Mouse (Mus musculus) limb, embryonic 10.5 days (tissue): ENCODE measurements at regions not wholly inside any gene's neighbourhood (a gene's known extent, or its start where the extent isn't known, plus 50 kb on each side); places are given as distances from the start of the nearest gene placed in this dataset.
"Not testable (repeated sequence)": the region's sequence is repeated elsewhere in the genome, so short reads cannot be mapped to it uniquely, and the experiment has no call there.

Source experiments
- DNase-seq: peaks from one replicate; pipeline ENCODE4 v3.0.0-alpha.2; 2017; ENCODE audit warnings: low spot score
- H3K27ac ChIP-seq: fragments of 300-500 bp; sonication (generic); 2 replicates; pipeline ENCODE4 v1.5.1; 2016; ENCODE audit warnings: mild to moderate bottlenecking
- H3K27me3 ChIP-seq: fragments of 300-500 bp; sonication (generic); 2 replicates; pipeline ENCODE4 v1.6.1; 2016; ENCODE audit warnings: low read depth, mild to moderate bottlenecking; ENCODE audit not compliant: poor library complexity, severe bottlenecking
- H3K36me3 ChIP-seq: fragments of 300-500 bp; sonication (generic); 2 replicates; pipeline ENCODE4 v1.6.1; 2016; ENCODE audit warnings: mild to moderate bottlenecking, moderate library complexity
- H3K4me1 ChIP-seq: fragments of 300-500 bp; sonication (generic); 2 replicates; pipeline ENCODE4 v1.6.1; 2016
- H3K4me3 ChIP-seq: fragments of 300-500 bp; sonication (generic); 2 replicates; pipeline ENCODE4 v1.5.1; 2016; ENCODE audit warnings: mild to moderate bottlenecking, moderate library complexity
- H3K9me3 ChIP-seq: fragments of 300-500 bp; sonication (generic); replicated peaks from 2 replicates; pipeline ENCODE4 v1.6.1; 2016; ENCODE audit warnings: mild to moderate bottlenecking
- WGBS: fragments of 180-500 bp; shearing (Covaris S2); methylation state at CpG from one replicate; pipeline ENCODE4 v1.1.7; 2016; 5-methylcytosine and 5-hydroxymethylcytosine counted together

DNA sequence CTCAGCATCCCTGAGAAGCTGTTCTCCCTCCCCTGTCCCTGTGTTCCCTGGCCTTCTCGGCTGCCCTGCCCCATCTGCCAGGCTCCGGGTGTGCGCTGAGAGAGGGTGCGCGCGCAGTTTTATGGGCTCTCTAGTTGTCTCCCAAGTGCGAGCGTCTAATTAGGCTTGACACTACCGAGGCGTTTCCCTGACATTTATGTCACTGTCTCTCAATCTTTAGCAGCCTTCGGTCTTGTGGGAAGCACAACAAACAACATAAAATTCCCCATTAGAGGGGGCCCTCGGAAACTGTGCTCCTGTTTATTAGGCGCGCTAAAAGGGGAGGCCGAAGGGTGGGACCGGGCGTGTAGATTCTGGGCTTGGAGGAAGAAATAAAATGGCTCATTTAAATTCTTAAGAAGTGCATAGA is 227.3 kb downstream of the Bcl11a start:
- H3K4me3 ChIP-seq = peak overlapping the region; percentile 49
- H3K9me3 ChIP-seq = no peaks in the 10 kb centered on the region
- H3K4me1 ChIP-seq = peaks cover 42% of the 10 kb centered on the region
- 0 out of 2 replicates have a peak overlapping the region, but pooled peaks have one; percentile 44 for H3K27ac ChIP-seq
- peaks cover 14% of the 10 kb centered on the region; the same call in 1 of the 2 replicates for H3K27me3 ChIP-seq
- H3K36me3 ChIP-seq = no peaks in the 10 kb centered on the region
- peak; percentile 81 for DNase-seq
- WGBS = under 1% methylated on average over 17 of the region's 17 CpGs

DNA sequence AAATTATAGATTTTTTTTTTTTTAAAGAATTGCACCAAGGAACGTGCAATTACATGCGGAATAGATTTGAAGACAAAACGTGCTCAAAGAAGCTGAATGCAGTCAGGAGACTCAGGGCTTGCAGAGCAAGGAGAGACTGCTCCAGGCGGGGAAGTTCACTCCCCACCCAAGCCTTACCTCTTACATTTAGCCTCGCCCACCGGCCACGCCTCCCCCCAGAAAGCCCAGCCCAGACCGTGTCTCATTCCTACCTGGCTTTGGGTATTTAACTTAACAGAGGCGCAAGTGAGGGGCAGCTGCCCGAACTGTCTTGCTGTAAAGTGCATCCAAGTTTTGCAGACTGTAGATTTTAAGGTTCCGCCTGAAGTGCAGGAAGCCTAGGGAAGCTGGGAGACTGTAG is 227.8 kb downstream of the Bcl11a start:
- WGBS = 1% methylated on average over 11 of the region's 11 CpGs
- Histone ChIP-seq H3K27me3 (peaks cover 14% of the 10 kb centered on the region; the same call in 1 of the 2 replicates), H3K4me3 (peak overlapping the region; percentile 49), H3K36me3 (no peaks in the 10 kb centered on the region), H3K9me3 (no peaks in the 10 kb centered on the region; the same call in 1 of the 2 replicates), H3K27ac (0 out of 2 replicates have a peak overlapping the region, but pooled peaks have one; percentile 44), H3K4me1 (peaks cover 42% of the 10 kb centered on the region)
- peak; percentile 68 for DNase-seq

GRCm38 (mm10) chr11:24306101-24306500 is 228.2 kb downstream of the Bcl11a start:
- Histone ChIP-seq H3K36me3 (no peaks in the 10 kb centered on the region), H3K9me3 (no peaks in the 10 kb centered on the region; the same call in 1 of the 2 replicates), H3K27ac (0 out of 2 replicates have a peak overlapping the region, but pooled peaks have one; percentile 44), H3K27me3 (peaks cover 14% of the 10 kb centered on the region; the same call in 1 of the 2 replicates), H3K4me1 (peaks cover 42% of the 10 kb centered on the region), H3K4me3 (peak overlapping the region; percentile 49; the same call in 1 of the 2 replicates)
- no peak for DNase-seq
- WGBS = 53% methylated on average over 2 of the region's 2 CpGs

- WGBS = 47% methylated on average over 6 of the region's 6 CpGs
- Histone ChIP-seq H3K4me1 (peaks cover 49% of the 10 kb centered on the region), H3K27ac (peak overlapping the region; percentile 76), H3K4me3 (no peak overlapping the region), H3K27me3 (peaks cover 14% of the 10 kb centered on the region; the same call in 1 of the 2 replicates), H3K9me3 (no peaks in the 10 kb centered on the region; the same call in 1 of the 2 replicates), H3K36me3 (no peaks in the 10 kb centered on the region)
- DNase-seq = no peak
Measured at GRCm38 (mm10) chr11:24307601-24308252, 229.9 kb downstream of the Bcl11a start.

DNA sequence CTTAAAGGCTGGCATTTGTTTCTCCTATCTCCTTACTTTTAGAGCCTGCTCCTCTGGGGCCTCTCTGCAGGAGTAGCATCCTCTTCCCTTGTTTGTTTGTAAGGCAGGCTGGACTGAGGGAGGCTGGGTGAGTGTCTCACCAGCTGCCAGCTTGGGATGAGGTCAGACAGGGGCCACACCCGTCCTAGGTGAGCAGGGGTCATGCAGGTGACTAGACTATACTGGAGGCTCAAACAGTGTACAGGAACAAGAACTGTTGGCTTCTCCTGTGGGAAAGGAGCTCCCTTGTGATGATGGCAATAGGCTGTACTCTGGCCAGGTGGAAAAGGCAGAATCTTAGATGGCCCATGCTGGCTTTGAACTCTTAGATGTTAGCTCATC is 230.4 kb downstream of the Bcl11a start:
- H3K4me3 ChIP-seq = no peak overlapping the region
- peak overlapping the region; percentile 76 for H3K27ac ChIP-seq
- H3K36me3 ChIP-seq = no peaks in the 10 kb centered on the region
- DNase-seq = no peak
- peaks cover 54% of the 10 kb centered on the region for H3K4me1 ChIP-seq
- H3K27me3 ChIP-seq = peaks cover 14% of the 10 kb centered on the region; the same call in 1 of the 2 replicates
- no peaks in the 10 kb centered on the region; the same call in 1 of the 2 replicates for H3K9me3 ChIP-seq
- 44% methylated on average over 1 of the region's 1 CpGs for WGBS

- WGBS = 87% methylated on average over 1 of the region's 1 CpGs
- Histone ChIP-seq H3K9me3 (no peaks in the 10 kb centered on the region; the same call in 1 of the 2 replicates), H3K36me3 (no peaks in the 10 kb centered on the region), H3K4me3 (no peak overlapping the region), H3K27ac (no peak overlapping the region), H3K4me1 (peaks cover 28% of the 10 kb centered on the region), H3K27me3 (no peaks in the 10 kb centered on the region; the same call in 1 of the 2 replicates)
- no peak for DNase-seq
Measured at GRCm38 (mm10) chr11:24314046-24314445, 236.2 kb downstream of the Bcl11a start.

GRCm38 (mm10) chr11:24315582-24315981 is 237.7 kb downstream of the Bcl11a start:
- Histone ChIP-seq H3K27ac (no peak overlapping the region), H3K36me3 (no peaks in the 10 kb centered on the region), H3K4me3 (no peak overlapping the region), H3K9me3 (no peaks in the 10 kb centered on the region), H3K4me1 (peaks cover 28% of the 10 kb centered on the region), H3K27me3 (no peaks in the 10 kb centered on the region; the same call in 1 of the 2 replicates)
- WGBS = 80% methylated on average over 3 of the region's 3 CpGs
- no peak for DNase-seq

- H3K4me3 ChIP-seq = no peak overlapping the region
- no peaks in the 10 kb centered on the region for H3K36me3 ChIP-seq
- no peak overlapping the region for H3K27ac ChIP-seq
- DNase-seq = no peak
- no peaks in the 10 kb centered on the region for H3K9me3 ChIP-seq
- no peaks in the 10 kb centered on the region; the same call in 1 of the 2 replicates for H3K27me3 ChIP-seq
- WGBS = 80% methylated on average over 4 of the region's 4 CpGs
- peaks cover 28% of the 10 kb centered on the region for H3K4me1 ChIP-seq
Measured at GRCm38 (mm10) chr11:24316198-24316597, 238.3 kb downstream of the Bcl11a start.

DNA sequence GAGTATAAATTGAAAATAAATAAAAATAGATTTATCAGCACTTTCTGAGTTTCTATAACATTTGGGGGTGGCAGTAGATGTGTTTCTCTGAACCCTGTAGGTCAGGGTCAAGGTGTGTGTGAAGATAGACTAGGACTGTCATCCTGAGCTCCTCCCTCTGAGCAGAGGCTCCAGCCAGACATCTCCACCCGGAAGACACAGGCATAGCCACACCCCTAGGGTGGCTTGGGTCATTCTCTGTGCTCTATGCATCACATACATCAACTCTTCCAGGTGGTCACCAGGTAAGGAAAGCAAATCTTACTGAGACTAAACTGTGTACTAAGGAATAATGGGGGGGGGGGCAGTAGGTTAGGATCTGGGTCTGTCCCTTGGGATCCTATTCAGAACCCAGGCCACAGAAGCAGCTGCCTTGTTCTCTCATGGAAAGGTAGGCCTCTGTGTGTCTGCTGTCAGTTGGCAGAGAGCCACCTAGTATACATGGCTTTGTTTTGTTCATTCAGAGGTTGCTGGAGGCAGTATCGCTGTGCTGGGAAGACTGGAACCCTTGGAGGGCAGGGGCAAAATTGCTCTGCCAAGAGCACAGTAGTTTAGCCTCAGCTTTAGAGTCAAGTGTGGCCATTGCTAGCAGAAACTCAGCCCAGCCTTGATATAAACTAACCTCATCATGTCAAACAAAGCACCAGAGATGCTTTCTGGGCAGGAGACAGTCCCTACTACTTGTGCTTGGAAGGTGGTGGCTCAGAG is 240.3 kb downstream of the Bcl11a start:
- WGBS = 71% methylated on average over 2 of the region's 2 CpGs
- H3K27ac ChIP-seq = no peak overlapping the region
- H3K4me1 ChIP-seq = peaks cover 16% of the 10 kb centered on the region
- H3K4me3 ChIP-seq = no peak overlapping the region
- no peaks in the 10 kb centered on the region; the same call in 1 of the 2 replicates for H3K27me3 ChIP-seq
- H3K36me3 ChIP-seq = no peaks in the 10 kb centered on the region
- no peaks in the 10 kb centered on the region for H3K9me3 ChIP-seq
- no peak for DNase-seq

GRCm38 (mm10) chr11:24319222-24319621 is 241.4 kb downstream of the Bcl11a start:
- no peaks in the 10 kb centered on the region; the same call in 1 of the 2 replicates for H3K27me3 ChIP-seq
- 89% methylated on average over 3 of the region's 3 CpGs for WGBS
- H3K4me1 ChIP-seq = peaks cover 6% of the 10 kb centered on the region; the same call in 1 of the 2 replicates
- H3K9me3 ChIP-seq = no peaks in the 10 kb centered on the region
- no peak overlapping the region for H3K27ac ChIP-seq
- DNase-seq = no peak
- H3K36me3 ChIP-seq = no peaks in the 10 kb centered on the region
- no peak overlapping the region for H3K4me3 ChIP-seq

DNA sequence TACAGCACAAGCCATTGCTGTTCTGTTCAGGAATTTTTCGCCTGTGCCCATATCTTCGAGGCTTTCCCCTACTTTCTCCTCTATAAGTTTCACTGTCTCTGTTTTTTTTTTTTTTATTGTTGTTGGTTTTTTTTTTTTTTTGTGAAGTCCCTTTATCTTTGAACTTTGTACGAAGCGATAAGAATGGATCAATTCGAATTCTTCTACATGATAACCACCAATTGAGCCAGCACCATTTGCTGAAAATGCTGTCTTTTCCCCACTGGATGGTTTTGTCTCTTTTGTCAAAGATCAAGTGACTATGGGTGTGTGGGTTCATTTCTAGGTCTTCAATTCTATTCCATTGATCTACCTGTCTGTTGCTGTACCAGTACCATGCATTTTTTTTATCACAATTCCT is 244.6 kb downstream of the Bcl11a start:
- 91% methylated on average over 5 of the region's 5 CpGs for WGBS
- not testable (repeated sequence) for H3K9me3 ChIP-seq, H3K27me3 ChIP-seq, H3K4me1 ChIP-seq, H3K4me3 ChIP-seq, H3K27ac ChIP-seq, H3K36me3 ChIP-seq, DNase-seq

DNA sequence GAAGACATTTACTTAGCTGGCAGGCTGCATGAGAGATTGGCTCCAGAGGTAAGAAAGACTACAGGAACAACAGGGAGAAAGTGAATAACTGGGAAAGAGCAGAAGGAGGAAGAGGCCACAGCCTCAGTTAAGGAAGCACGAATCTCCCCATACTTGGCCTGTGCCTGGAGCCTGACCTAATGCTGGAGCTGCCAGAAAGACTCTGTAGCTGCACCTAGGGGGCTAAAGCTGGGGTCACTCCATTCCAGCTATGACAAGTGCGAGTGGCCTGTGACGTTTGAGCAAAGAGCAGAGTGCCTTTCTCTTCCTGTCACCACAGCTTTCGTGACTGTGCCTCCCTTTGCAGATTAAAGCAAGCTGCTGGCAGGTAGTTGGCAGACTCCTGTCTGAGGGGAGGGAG is 250.6 kb downstream of the Bcl11a start:
- WGBS = 64% methylated on average over 4 of the region's 4 CpGs
- Histone ChIP-seq H3K27ac (no peak overlapping the region), H3K9me3 (no peaks in the 10 kb centered on the region), H3K36me3 (no peaks in the 10 kb centered on the region), H3K27me3 (no peaks in the 10 kb centered on the region), H3K4me3 (no peak overlapping the region), H3K4me1 (peaks cover 7% of the 10 kb centered on the region; the same call in 1 of the 2 replicates)
- no peak for DNase-seq
